Mouse (Mus musculus) mesoderm, embryonic 11.5 days (tissue): ENCODE measurements at regions not wholly inside any gene's neighbourhood (a gene's known extent, or its start where the extent isn't known, plus 50 kb on each side); places are given as distances from the start of the nearest gene placed in this dataset.
"Not testable (repeated sequence)": the region's sequence is repeated elsewhere in the genome, so short reads cannot be mapped to it uniquely, and the experiment has no call there.

Experiments
- DNase-seq: peaks from one replicate; pipeline ENCODE4 v3.0.0-alpha.2; 2012; ENCODE audit warnings: low read depth, low spot score

GRCm38 (mm10) chr4:69677315-69677714 lies 723.1 kb upstream of the Brinp1 start:
- DNase-seq, result no peak

GRCm38 (mm10) chr4:69673456-69673855 lies 719.3 kb upstream of the Brinp1 start:
- no peak for DNase-seq

- DNase-seq, result no peak
Observed at GRCm38 (mm10) chr4:69628908-69629307, 674.7 kb upstream of the Brinp1 start.

- DNase-seq, result not testable (repeated sequence)
Observed at GRCm38 (mm10) chr4:69626426-69626825, 672.2 kb upstream of the Brinp1 start.

GRCm38 (mm10) chr4:69625831-69626230 lies 671.6 kb upstream of the Brinp1 start:
- DNase-seq, result no peak

- no peak for DNase-seq
Observed at GRCm38 (mm10) chr4:69621058-69621609, 666.9 kb upstream of the Brinp1 start.

GRCm38 (mm10) chr4:69618161-69618730 lies 664.0 kb upstream of the Brinp1 start:
- no peak for DNase-seq

GRCm38 (mm10) chr4:69614901-69615300 lies 660.7 kb upstream of the Brinp1 start:
- no peak for DNase-seq

GRCm38 (mm10) chr4:69611681-69612300 lies 657.6 kb upstream of the Brinp1 start:
- no peak for DNase-seq

- DNase-seq, result no peak
Observed at GRCm38 (mm10) chr4:69608885-69609284, 654.7 kb upstream of the Brinp1 start.

- no peak for DNase-seq
Observed at GRCm38 (mm10) chr4:69596992-69597541, 642.9 kb upstream of the Brinp1 start.

GRCm38 (mm10) chr4:69594022-69594421 lies 639.8 kb upstream of the Brinp1 start:
- no peak for DNase-seq

- no peak for DNase-seq
Observed at GRCm38 (mm10) chr4:69576256-69576655, 622.1 kb upstream of the Brinp1 start.

GRCm38 (mm10) chr4:69548104-69548503 lies 593.9 kb upstream of the Brinp1 start:
- no peak for DNase-seq

GRCm38 (mm10) chr4:69538172-69538908 lies 584.1 kb upstream of the Brinp1 start:
- DNase-seq, result no peak

GRCm38 (mm10) chr4:69533107-69533506 lies 578.9 kb upstream of the Brinp1 start:
- no peak for DNase-seq

- DNase-seq, result no peak
Observed at GRCm38 (mm10) chr4:69523112-69523511, 568.9 kb upstream of the Brinp1 start.

GRCm38 (mm10) chr4:69508281-69508680 lies 554.1 kb upstream of the Brinp1 start:
- DNase-seq, result no peak

GRCm38 (mm10) chr4:69471200-69471599 lies 517.0 kb upstream of the Brinp1 start:
- peak; percentile 5 for DNase-seq

GRCm38 (mm10) chr4:69459990-69460389 lies 505.8 kb upstream of the Brinp1 start:
- DNase-seq, result no peak

GRCm38 (mm10) chr4:69456420-69456819 lies 502.2 kb upstream of the Brinp1 start:
- DNase-seq, result no peak

GRCm38 (mm10) chr4:69446161-69446560 lies 492.0 kb upstream of the Brinp1 start:
- DNase-seq, result no peak
